Mouse (Mus musculus) G1E (cell line): ENCODE data around the gene Gm9887. TPM values are rescaled to one million over a fixed set of nuclear protein-coding genes. Genes with fewer than 3 reads are reported as not detected.

ENCODE experiments used
- ATAC-seq: 2 replicates; pipeline ENCODE4 v1.8.0; 2016; ENCODE audit warnings: mild to moderate bottlenecking; ENCODE audit not compliant: insufficient number of reproducible peaks, poor library complexity, low FRiP score, severe bottlenecking; ENCODE audit errors: extremely low read depth
- DNase-seq: peaks from one replicate; pipeline ENCODE4 v3.0.0; 2012; ENCODE audit warnings: low spot score
- H3K27me3 ChIP-seq: 2 replicates; pipeline ENCODE4 v1.6.1; 2012; ENCODE audit warnings: mild to moderate bottlenecking, low read length, inconsistent platforms; ENCODE audit not compliant: insufficient read depth
- H3K36me3 ChIP-seq: replicated peaks from 2 replicates; pipeline ENCODE3; 2012; ENCODE audit warnings: mild to moderate bottlenecking, inconsistent platforms
- H3K4me1 ChIP-seq: 2 replicates; pipeline ENCODE4 v1.6.1; 2012; ENCODE audit warnings: low read depth, low read length, inconsistent platforms, mixed read lengths; ENCODE audit not compliant: insufficient read depth
- H3K4me3 ChIP-seq: 2 replicates; pipeline ENCODE4 v1.5.1; 2012; ENCODE audit warnings: low read depth, mild to moderate bottlenecking, inconsistent platforms, low read length, moderate library complexity, mixed read lengths
- H3K9me3 ChIP-seq: replicated peaks from 2 replicates; pipeline ENCODE4 v1.6.1; 2012; ENCODE audit warnings: inconsistent platforms
- CTCF ChIP-seq: IDR thresholded peaks from 2 replicates; pipeline ENCODE4 v1.5.1; 2012; ENCODE audit warnings: low read depth, low read length, inconsistent platforms, mixed read lengths
- GATA1 ChIP-seq: IDR thresholded peaks from 2 replicates; pipeline ENCODE4 v1.6.1; 2012; ENCODE audit warnings: borderline replicate concordance, low read length, inconsistent platforms, mixed read lengths
- GATA2 ChIP-seq: IDR thresholded peaks from 2 replicates; pipeline ENCODE4 v1.6.1; 2012; ENCODE audit warnings: low read depth, low read length, inconsistent platforms, borderline replicate concordance
- POLR2AphosphoS5 ChIP-seq: IDR thresholded peaks from 2 replicates; pipeline ENCODE4 v1.6.1; 2012; ENCODE audit warnings: low read depth, low read length, inconsistent platforms; ENCODE audit not compliant: insufficient replicate concordance
- TAL1 ChIP-seq: conservative IDR thresholded peaks from 2 replicates; pipeline ENCODE4 v1.6.1; 2012; ENCODE audit warnings: low read depth, low read length, inconsistent platforms, mixed read lengths
- polyA plus RNA-seq: library from polyadenylated mRNA; stranded (reverse); fragments of >175 nt; gene quantifications from 2 replicates; pipeline ENCODE4 v1.2.3, GENCODE M21; 2012
- total RNA-seq, 2 experiments: library from RNA; stranded (forward) in 1 of 2; stranded (reverse) in 1 of 2; fragments of 200-1000 nt in 1 of 2; fragments of >200 nt in 1 of 2; fragmentation: Nextera tagmentation in 1 of 2; gene quantifications; 2 replicates each; pipeline ENCODE4 v1.2.3; 2014 to 2017

The Gm9887 gene
- total and polyA plus RNA-seq, 3 experiments, result 0.79 to 0.87 TPM; not detected in 1

DNA sequence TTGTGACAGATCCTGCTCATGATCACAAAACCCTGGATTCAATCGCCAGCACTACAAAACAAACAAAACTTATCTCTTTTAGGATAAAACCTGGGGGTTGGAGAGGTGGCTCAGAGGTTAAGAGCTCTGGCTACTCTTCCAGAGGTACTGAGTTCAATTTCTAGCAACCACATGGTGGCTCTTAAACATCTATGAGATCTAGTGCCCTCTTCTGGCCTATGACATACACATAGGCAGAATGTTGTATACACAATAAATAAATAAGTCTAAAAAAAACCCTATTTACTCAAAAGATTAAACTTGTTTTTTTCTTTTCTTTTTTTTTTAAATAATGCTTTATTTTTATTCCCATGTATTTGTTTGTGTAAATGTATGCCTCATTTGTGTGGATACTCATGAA, 20.6 kb downstream of the Gm9887 start:
- no peak for ATAC-seq
- TF ChIP-seq CTCF, result no peak
- no peak for TF ChIP-seq POLR2AphosphoS5
- no peak for TF ChIP-seq GATA1
- no peak for TF ChIP-seq TAL1
- TF ChIP-seq GATA2, result no peak
- H3K27me3 ChIP-seq, result no peaks in the 10 kb centered on the region
- no peaks in the 10 kb centered on the region for H3K9me3 ChIP-seq
- DNase-seq, result no peak
- peaks cover 15% of the 10 kb centered on the region for H3K4me1 ChIP-seq
- H3K4me3 ChIP-seq, result no peak overlapping the region
- peaks cover 80% of the 10 kb centered on the region for H3K36me3 ChIP-seq

DNA sequence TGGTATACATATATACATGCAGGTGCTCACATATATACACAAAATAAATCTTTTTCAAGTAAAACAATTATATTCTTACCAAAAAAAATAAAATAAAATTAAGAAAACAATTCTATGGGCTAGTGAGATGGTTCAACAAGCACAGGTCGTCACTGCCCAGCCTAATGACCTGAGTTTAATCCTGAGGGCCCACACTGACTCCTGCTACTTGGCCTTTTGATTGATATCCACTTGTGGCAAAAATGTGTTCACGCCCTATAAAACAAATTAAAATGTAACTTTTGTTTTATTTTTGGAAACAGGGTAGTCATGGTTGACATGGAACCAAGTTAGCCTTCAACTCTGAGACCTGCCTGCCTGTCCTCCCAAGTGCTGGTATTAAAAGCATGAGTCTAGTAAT, 22.3 kb downstream of the Gm9887 start:
- no peaks in the 10 kb centered on the region for H3K27me3 ChIP-seq
- TF ChIP-seq CTCF (no peak), TAL1 (no peak), GATA2 (no peak), POLR2AphosphoS5 (no peak)
- H3K4me3 ChIP-seq, result no peak overlapping the region
- DNase-seq (no peak), ATAC-seq (no peak)
- H3K36me3 ChIP-seq, result peaks cover 85% of the 10 kb centered on the region
- H3K9me3 ChIP-seq, result no peaks in the 10 kb centered on the region
- H3K4me1 ChIP-seq, result peaks cover 6% of the 10 kb centered on the region

DNA sequence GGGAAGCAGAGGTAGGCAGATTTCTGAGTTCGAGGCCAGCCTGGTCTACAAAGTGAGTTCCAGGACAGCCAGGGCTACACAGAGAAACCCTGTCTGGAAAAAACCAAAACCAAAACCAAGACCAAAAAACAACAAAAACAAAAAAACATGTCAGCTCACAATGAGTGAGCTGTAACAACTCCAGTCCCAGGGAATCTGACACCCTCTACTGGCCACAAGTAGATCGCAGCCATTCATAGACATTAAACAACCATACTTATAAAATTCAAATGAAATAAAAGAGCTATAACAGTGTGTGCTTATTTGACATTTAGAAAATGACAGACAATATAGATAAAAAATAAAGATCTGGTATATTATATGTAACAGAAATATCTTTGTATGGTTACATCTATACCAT, 38.7 kb downstream of the Gm9887 start:
- ATAC-seq, result peak; percentile 55
- DNase-seq, result no peak
- TF ChIP-seq GATA2 (no peak), CTCF (peak; percentile 59), GATA1 (no peak), TAL1 (no peak), POLR2AphosphoS5 (no peak)
- Histone ChIP-seq H3K4me3 (no peak overlapping the region), H3K27me3 (no peaks in the 10 kb centered on the region), H3K36me3 (peaks cover 89% of the 10 kb centered on the region), H3K9me3 (no peaks in the 10 kb centered on the region), H3K4me1 (peaks cover 9% of the 10 kb centered on the region)

DNA sequence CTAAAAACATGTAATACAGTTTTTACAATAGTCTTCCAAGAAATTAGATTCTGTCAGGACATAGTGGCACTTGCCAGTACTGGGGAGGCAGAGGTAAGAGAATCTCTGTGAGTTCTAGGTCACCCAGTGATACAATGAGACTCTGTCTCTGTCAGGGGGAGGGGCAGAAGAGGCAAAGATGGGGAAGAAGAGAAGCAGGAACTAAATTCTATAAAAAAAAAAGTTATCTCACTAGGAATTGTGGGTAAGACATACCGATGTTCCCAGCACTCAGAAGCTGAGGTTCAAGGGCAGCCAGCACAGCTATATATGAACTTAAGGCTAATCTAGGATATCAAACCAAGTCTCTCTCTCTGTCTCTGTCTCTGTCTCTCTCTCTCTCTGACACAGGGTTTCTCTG, 40.1 kb downstream of the Gm9887 start:
- peaks cover 88% of the 10 kb centered on the region for H3K36me3 ChIP-seq
- peaks cover 9% of the 10 kb centered on the region for H3K4me1 ChIP-seq
- H3K4me3 ChIP-seq, result no peak overlapping the region
- H3K27me3 ChIP-seq, result no peaks in the 10 kb centered on the region
- no peak for ATAC-seq
- no peak for DNase-seq
- TF ChIP-seq CTCF (no peak), TAL1 (no peak), GATA2 (no peak), POLR2AphosphoS5 (no peak), GATA1 (no peak)
- no peaks in the 10 kb centered on the region for H3K9me3 ChIP-seq

DNA sequence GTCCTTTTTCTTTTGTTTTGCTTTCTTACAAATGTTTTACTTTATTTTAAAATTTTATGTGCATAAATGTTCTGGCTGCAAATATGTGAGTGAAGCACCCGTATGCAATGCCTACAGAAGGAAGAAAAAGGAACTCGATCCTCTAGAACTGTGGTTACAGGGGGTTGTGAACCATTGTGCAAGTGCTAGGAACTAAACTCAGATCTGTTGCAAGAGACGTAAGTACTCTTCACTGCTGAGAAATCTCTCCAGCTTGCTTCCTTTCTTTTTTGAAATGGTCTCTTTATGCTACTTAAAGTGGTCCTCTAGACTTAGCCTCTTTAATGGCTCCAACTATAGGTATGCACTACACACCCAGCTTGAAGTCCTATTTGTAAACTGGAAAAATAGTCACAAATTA, 41.1 kb downstream of the Gm9887 start:
- TF ChIP-seq GATA2, result no peak
- no peak for ATAC-seq
- DNase-seq, result no peak
- Histone ChIP-seq H3K4me1 (peaks cover 7% of the 10 kb centered on the region), H3K9me3 (no peaks in the 10 kb centered on the region), H3K4me3 (no peak overlapping the region), H3K27me3 (no peaks in the 10 kb centered on the region), H3K36me3 (peaks cover 89% of the 10 kb centered on the region)

Other genes with a start within 250 kb of the Gm9887 start
- gene Rps29, start 213.3 kb downstream of the Gm9887 start, total RNA-seq (2014; fragmentation: Nextera tagmentation), result 861 and 936 TPM in 2 replicates
- gene Rps29, start 213.3 kb downstream of the Gm9887 start, total RNA-seq (2017), result 3,601 and 5,070 TPM in 2 replicates
- gene Rps29, start 213.3 kb downstream of the Gm9887 start, polyA plus RNA-seq, result 542 and 2,773 TPM in 2 replicates
- gene Lrr1, start 203.6 kb downstream of the Gm9887 start, total RNA-seq (2014; fragmentation: Nextera tagmentation), result 36.2 and 44.2 TPM in 2 replicates
- 17.8 and 19.4 TPM in 2 replicates for gene Lrr1, start 203.6 kb downstream of the Gm9887 start, total RNA-seq (2017)
- 45.0 and 56.6 TPM in 2 replicates for gene Lrr1, start 203.6 kb downstream of the Gm9887 start, polyA plus RNA-seq
- gene Rpl36al, start 188.4 kb downstream of the Gm9887 start, total RNA-seq (2014; fragmentation: Nextera tagmentation), result 229 and 258 TPM in 2 replicates
- gene Rpl36al, start 188.4 kb downstream of the Gm9887 start, total RNA-seq (2017), result 1,699 and 1,905 TPM in 2 replicates
- gene Rpl36al, start 188.4 kb downstream of the Gm9887 start, polyA plus RNA-seq, result 83.2 and 113 TPM in 2 replicates
- 107 and 112 TPM in 2 replicates for gene Mgat2, start 188.3 kb downstream of the Gm9887 start, total RNA-seq (2014; fragmentation: Nextera tagmentation)
- 118 and 119 TPM in 2 replicates for gene Mgat2, start 188.3 kb downstream of the Gm9887 start, total RNA-seq (2017)
- gene Mgat2, start 188.3 kb downstream of the Gm9887 start, polyA plus RNA-seq, result 50.7 and 61.0 TPM in 2 replicates
- gene Gm49383, start 175.4 kb downstream of the Gm9887 start, total RNA-seq (2014; fragmentation: Nextera tagmentation), result 33.0 and 34.5 TPM in 2 replicates
- gene Gm49383, start 175.4 kb downstream of the Gm9887 start, total RNA-seq (2017), result 56.1 and 82.2 TPM in 2 replicates
- 75.5 and 90.8 TPM in 2 replicates for gene Gm49383, start 175.4 kb downstream of the Gm9887 start, polyA plus RNA-seq
- gene Dnaaf2, start 174.0 kb downstream of the Gm9887 start, total RNA-seq (2014; fragmentation: Nextera tagmentation), result 6.7 and 7.6 TPM in 2 replicates
- gene Dnaaf2, start 174.0 kb downstream of the Gm9887 start, total RNA-seq (2017), result 9.8 and 11.4 TPM in 2 replicates
- 5.1 and 5.2 TPM in 2 replicates for gene Dnaaf2, start 174.0 kb downstream of the Gm9887 start, polyA plus RNA-seq
- 40.3 and 61.3 TPM in 2 replicates for gene Gm49384, start 168.2 kb downstream of the Gm9887 start, total RNA-seq (2014; fragmentation: Nextera tagmentation)
- gene Gm49384, start 168.2 kb downstream of the Gm9887 start, total RNA-seq (2017), result 33.7 and 36.0 TPM in 2 replicates
- gene Gm49384, start 168.2 kb downstream of the Gm9887 start, polyA plus RNA-seq, result not detected in 2 replicates
- 57.3 and 67.0 TPM in 2 replicates for gene Pole2, start 144.3 kb downstream of the Gm9887 start, total RNA-seq (2014; fragmentation: Nextera tagmentation)
- gene Pole2, start 144.3 kb downstream of the Gm9887 start, total RNA-seq (2017), result 82.3 and 85.4 TPM in 2 replicates
- gene Pole2, start 144.3 kb downstream of the Gm9887 start, polyA plus RNA-seq, result 20.3 and 20.7 TPM in 2 replicates
- gene Klhdc1, start 131.3 kb downstream of the Gm9887 start, total RNA-seq (2014; fragmentation: Nextera tagmentation), result 8.5 and 13.0 TPM in 2 replicates
- gene Klhdc1, start 131.3 kb downstream of the Gm9887 start, total RNA-seq (2017), result 8.7 and 14.6 TPM in 2 replicates
- 11.1 and 16.0 TPM in 2 replicates for gene Klhdc1, start 131.3 kb downstream of the Gm9887 start, polyA plus RNA-seq
- 129 and 134 TPM in 2 replicates for gene Klhdc2, start 75.8 kb downstream of the Gm9887 start, total RNA-seq (2014; fragmentation: Nextera tagmentation)
- 127 and 141 TPM in 2 replicates for gene Klhdc2, start 75.8 kb downstream of the Gm9887 start, total RNA-seq (2017)
- gene Klhdc2, start 75.8 kb downstream of the Gm9887 start, polyA plus RNA-seq, result 33.6 and 41.4 TPM in 2 replicates
- 149 and 150 TPM in 2 replicates for gene Nemf, start 15.3 kb downstream of the Gm9887 start, total RNA-seq (2014; fragmentation: Nextera tagmentation)
- 103 and 128 TPM in 2 replicates for gene Nemf, start 15.3 kb downstream of the Gm9887 start, total RNA-seq (2017)
- gene Nemf, start 15.3 kb downstream of the Gm9887 start, polyA plus RNA-seq, result 2.9 and 4.9 TPM in 2 replicates
- gene Arf6, start 308 bp downstream of the Gm9887 start, total RNA-seq (2014; fragmentation: Nextera tagmentation), result 179 and 195 TPM in 2 replicates
- gene Arf6, start 308 bp downstream of the Gm9887 start, total RNA-seq (2017), result 123 and 153 TPM in 2 replicates
- gene Arf6, start 308 bp downstream of the Gm9887 start, polyA plus RNA-seq, result 360 and 373 TPM in 2 replicates
- 49.4 and 51.7 TPM in 2 replicates for gene Vcpkmt, start 210.6 kb upstream of the Gm9887 start, total RNA-seq (2014; fragmentation: Nextera tagmentation)
- 34.8 and 35.8 TPM in 2 replicates for gene Vcpkmt, start 210.6 kb upstream of the Gm9887 start, total RNA-seq (2017)
- gene Vcpkmt, start 210.6 kb upstream of the Gm9887 start, polyA plus RNA-seq, result 24.3 and 25.7 TPM in 2 replicates